Mouse (Mus musculus): ENCODE results near the gene Trit1.

- TF ChIP-seq CTCF (conservative IDR thresholded peaks at IDR 0.05; ENCODE audit: low read length) (no peak), NANOG (IDR thresholded peaks at IDR 0.05; ENCODE audit: borderline replicate concordance, low read length) (no peak), POU5F1 (IDR thresholded peaks at IDR 0.05; ENCODE audit: borderline replicate concordance, low read length) (no peak)
Measured at GRCm38 (mm10) chr4:123034841-123035240, 18.4 kb downstream of the Trit1 start.

All from E14TG2a.4 (cell line).